Mouse (Mus musculus) spleen, adult 2 months (tissue): ENCODE data around the gene Acp7. TPM values are rescaled to one million over a fixed set of nuclear protein-coding genes. Genes with fewer than 3 reads are reported as not detected.

Source experiments
- DNase-seq, 2 experiments: peaks; one replicate each; pipeline versions ENCODE4 v3.0.0 to v3.0.0-alpha.2; 2012 to 2021; ENCODE audit warnings: low spot score in 2 of 2, low read depth in 1 of 2
- H3K27ac ChIP-seq: fragments of 200-500 bp; 2 replicates; pipeline ENCODE4 v1.5.1; 2012; ENCODE audit warnings: low read length, inconsistent platforms; ENCODE audit not compliant: insufficient read depth
- H3K27me3 ChIP-seq: fragments of 200-500 bp; 2 replicates; pipeline ENCODE4 v1.6.1; 2012; ENCODE audit warnings: mild to moderate bottlenecking, moderate library complexity, low read length, inconsistent platforms; ENCODE audit not compliant: control insufficient read depth, insufficient read depth
- H3K36me3 ChIP-seq: fragments of 200-500 bp; 2 replicates; pipeline ENCODE4 v1.6.1; 2012; ENCODE audit warnings: mild to moderate bottlenecking, low read length, inconsistent platforms; ENCODE audit not compliant: control insufficient read depth, insufficient read depth
- H3K4me1 ChIP-seq: fragments of 200-500 bp; 2 replicates; pipeline ENCODE4 v1.6.1; 2011; ENCODE audit warnings: inconsistent platforms; ENCODE audit not compliant: control insufficient read depth, insufficient read depth, insufficient read length
- H3K4me3 ChIP-seq: fragments of 200-500 bp; 2 replicates; pipeline ENCODE4 v1.5.1; 2011; ENCODE audit warnings: mild to moderate bottlenecking, inconsistent platforms; ENCODE audit not compliant: insufficient read depth, insufficient read length; ENCODE audit errors: extremely low read depth
- CTCF ChIP-seq: fragments of 200-500 bp; IDR thresholded peaks from 2 replicates; pipeline ENCODE4 v1.5.1; 2011; ENCODE audit warnings: mild to moderate bottlenecking, inconsistent platforms; ENCODE audit not compliant: insufficient read depth, insufficient read length, insufficient replicate concordance; ENCODE audit errors: extremely low read depth
- POLR2A ChIP-seq: fragments of 200-500 bp; IDR thresholded peaks from 2 replicates; pipeline ENCODE4 v1.6.1; 2011; ENCODE audit warnings: low read depth, low read length, inconsistent platforms
- WGBS: fragments of 180-500 bp; shearing (Covaris S2); methylation state at CpG from one replicate; pipeline ENCODE4 v1.1.7; 2018; 5-methylcytosine and 5-hydroxymethylcytosine counted together
- polyA plus RNA-seq: library from polyadenylated mRNA; depleted of rRNA; stranded (reverse); fragments of >200 nt; gene quantifications from 2 replicates; pipeline ENCODE4 v1.2.3, GENCODE M21; 2012

Gene Acp7
- polyA plus RNA-seq, 1 experiment, result not detected

- Histone ChIP-seq H3K4me1 (no peaks in the 10 kb centered on the region), H3K27me3 (no peaks in the 10 kb centered on the region), H3K27ac (no peak overlapping the region), H3K4me3 (no peak overlapping the region), H3K36me3 (no peaks in the 10 kb centered on the region)
- no peak for DNase-seq
- TF ChIP-seq POLR2A (no peak), CTCF (no peak)
- 82% methylated on average over 5 of the region's 5 CpGs for whole genome bisulfite sequencing
Observed at GRCm38 (mm10) chr7:28603136-28603535, 28.0 kb downstream of the Acp7 start.

GRCm38 (mm10) chr7:28601668-28602067, 29.5 kb downstream of the Acp7 start:
- Histone ChIP-seq H3K4me3 (no peak overlapping the region), H3K27ac (no peak overlapping the region), H3K27me3 (no peaks in the 10 kb centered on the region), H3K36me3 (no peaks in the 10 kb centered on the region), H3K4me1 (peaks cover 9% of the 10 kb centered on the region)
- DNase-seq, result peak; percentile 36 to 47
- TF ChIP-seq POLR2A (no peak), CTCF (peak; percentile 33; the same call in 1 of the 2 replicates)
- 35% methylated on average over 7 of the region's 7 CpGs for WGBS

- TF ChIP-seq CTCF, result peak; percentile 81; the same call in 1 of the 2 replicates
- no peak for TF ChIP-seq POLR2A
- no peak overlapping the region for H3K27ac ChIP-seq
- H3K36me3 ChIP-seq, result no peaks in the 10 kb centered on the region
- no peak overlapping the region for H3K4me3 ChIP-seq
- 6% methylated on average over 11 of the region's 11 CpGs for whole genome bisulfite sequencing
- no peaks in the 10 kb centered on the region for H3K27me3 ChIP-seq
- H3K4me1 ChIP-seq, result peaks cover 14% of the 10 kb centered on the region
- peak; percentile 44 to 75 for DNase-seq
Observed at GRCm38 (mm10) chr7:28601029-28601428, 30.1 kb downstream of the Acp7 start.

GRCm38 (mm10) chr7:28598951-28599350, 32.2 kb downstream of the Acp7 start:
- no peak overlapping the region for H3K4me3 ChIP-seq
- peaks cover 19% of the 10 kb centered on the region for H3K4me1 ChIP-seq
- no peak overlapping the region for H3K27ac ChIP-seq
- TF ChIP-seq CTCF (no peak), POLR2A (no peak)
- WGBS, result 37% methylated on average over 2 of the region's 2 CpGs
- no peaks in the 10 kb centered on the region for H3K27me3 ChIP-seq
- DNase-seq, result no peak
- no peaks in the 10 kb centered on the region for H3K36me3 ChIP-seq

- peak; percentile 98 to 100 for DNase-seq
- no peak within 1 kb of the TSS; the same call in 1 of the 2 replicates for H3K27ac ChIP-seq
- WGBS, result under 1% methylated on average over 66 of the region's 66 CpGs
Observed at GRCm38 (mm10) chr7:28597642-28598446, 33.3 kb downstream of the Acp7 start, which contains the start of the genes Samd4b and Pak4. Gene Samd4b, minus strand, starts transcription at chr7:28598144. Gene Pak4, minus strand, starts transcription at chr7:28598185.

GRCm38 (mm10) chr7:28597277-28597570, 33.9 kb downstream of the Acp7 start:
- DNase-seq, result no peak
- no peak overlapping the region for H3K27ac ChIP-seq
- H3K36me3 ChIP-seq, result no peaks in the 10 kb centered on the region
- H3K4me3 ChIP-seq, result peak overlapping the region; percentile 78; the same call in 1 of the 2 replicates
- 40% methylated on average over 9 of the region's 9 CpGs for WGBS
- no peaks in the 10 kb centered on the region for H3K27me3 ChIP-seq
- TF ChIP-seq CTCF (no peak), POLR2A (no peak)
- H3K4me1 ChIP-seq, result peaks cover 32% of the 10 kb centered on the region

More at GRCm38 (mm10) chr7:28597642-28598446, 33.3 kb downstream of the Acp7 start, which contains the start of the genes Samd4b and Pak4:
- H3K4me3 ChIP-seq, result peak within 1 kb of the TSS; percentile 78
- H3K27me3 ChIP-seq, result no peaks in the 10 kb centered on the region
- peaks cover 28% of the 10 kb centered on the region for H3K4me1 ChIP-seq
- TF ChIP-seq POLR2A (peak; percentile 31; the same call in 1 of the 2 replicates), CTCF (no peak)
- H3K36me3 ChIP-seq, result no peaks in the 10 kb centered on the region
